Mouse (Mus musculus) CH12.LX (cell line): ENCODE results near the gene Rasal1. TPM values are rescaled to one million over a fixed set of nuclear protein-coding genes. Genes with fewer than 3 reads are reported as not detected.

Source experiments
- DNase-seq: peaks from one replicate; pipeline ENCODE4 v3.0.0-alpha.2; 2013; ENCODE audit errors: extremely low read depth
- H3K27ac ChIP-seq: 2 replicates; pipeline ENCODE4 v1.5.1; 2012; ENCODE audit warnings: low read depth, mild to moderate bottlenecking, control low read depth, moderate library complexity; ENCODE audit not compliant: insufficient read depth
- H3K27me3 ChIP-seq: replicated peaks from 2 replicates; pipeline ENCODE3; 2012; ENCODE audit warnings: inconsistent platforms
- H3K36me3 ChIP-seq, 2 experiments: replicated peaks in 1 of 2; 2 replicates each; pipeline versions ENCODE3 to v1.6.1; 2012; ENCODE audit warnings: inconsistent platforms in 1 of 2, low read length in 1 of 2, mild to moderate bottlenecking in 1 of 2, mixed read lengths in 1 of 2, moderate library complexity in 1 of 2; ENCODE audit not compliant: control insufficient read depth in 1 of 2, insufficient read depth in 1 of 2
- H3K4me1 ChIP-seq, 2 experiments: 2 replicates each; pipeline ENCODE4 v1.6.1; 2012; ENCODE audit warnings: inconsistent platforms in 1 of 2, moderate library complexity in 1 of 2; ENCODE audit not compliant: insufficient read depth in 2 of 2, control insufficient read depth in 1 of 2
- H3K4me2 ChIP-seq: 2 replicates; pipeline ENCODE4 v1.6.1; 2012; ENCODE audit warnings: low read depth, mild to moderate bottlenecking, control low read depth; ENCODE audit not compliant: poor library complexity, insufficient read depth, severe bottlenecking
- H3K4me3 ChIP-seq, 3 experiments: fragments of 150-350 bp in 1 of 3; sonication (generic) in 1 of 3; replicated peaks in 1 of 3; 2 replicates each; pipeline versions ENCODE3 to v1.5.1; 2011 to 2012; ENCODE audit warnings: low read depth in 2 of 3, low read length in 2 of 3, mild to moderate bottlenecking in 2 of 3, moderate library complexity in 2 of 3, control low read depth in 1 of 3, improper control_type of control experiment in 1 of 3, inconsistent platforms in 1 of 3, mixed read lengths in 1 of 3; ENCODE audit not compliant: poor library complexity in 1 of 3
- H3K79me2 ChIP-seq: replicated peaks from 2 replicates; pipeline ENCODE4 v1.6.1; 2012; ENCODE audit warnings: mild to moderate bottlenecking, moderate library complexity; ENCODE audit not compliant: control insufficient read depth, poor library complexity, insufficient read depth, severe bottlenecking; ENCODE audit errors: extremely low read depth
- H3K9ac ChIP-seq: 2 replicates; pipeline ENCODE4 v1.6.1; 2012; ENCODE audit warnings: low read depth, mild to moderate bottlenecking, control low read depth, moderate library complexity; ENCODE audit not compliant: insufficient read depth
- H3K9me3 ChIP-seq: replicated peaks from 2 replicates; pipeline ENCODE3; 2012; ENCODE audit warnings: low read length, inconsistent platforms, mixed read lengths
- BHLHE40 ChIP-seq: IDR thresholded peaks from 2 replicates; pipeline ENCODE4 v1.6.1; 2011; ENCODE audit warnings: mild to moderate bottlenecking, low read depth, low read length, improper control_type of control experiment
- CHD2 ChIP-seq: IDR thresholded peaks from 2 replicates; pipeline ENCODE4 v1.6.1; 2011; ENCODE audit warnings: low read length, improper control_type of control experiment
- CTCF ChIP-seq, 2 experiments: IDR thresholded peaks in 1 of 2; conservative IDR thresholded peaks in 1 of 2; 2 replicates each; pipeline ENCODE4 v1.5.1; 2011 to 2012; ENCODE audit warnings: low read depth in 2 of 2, low read length in 2 of 2, improper control_type of control experiment in 1 of 2, inconsistent platforms in 1 of 2, mild to moderate bottlenecking in 1 of 2, moderate library complexity in 1 of 2
- E2F4 ChIP-seq: IDR thresholded peaks from 2 replicates; pipeline ENCODE4 v1.6.1; 2011; ENCODE audit warnings: low read depth, low read length, improper control_type of control experiment; ENCODE audit not compliant: insufficient replicate concordance
- ELF1 ChIP-seq: IDR thresholded peaks from 2 replicates; pipeline ENCODE4 v1.6.1; 2014; ENCODE audit warnings: low read depth, mild to moderate bottlenecking, inconsistent platforms, low read length, improper control_type of control experiment
- ETS1 ChIP-seq: conservative IDR thresholded peaks from 2 replicates; pipeline ENCODE4 v1.6.1; 2012; ENCODE audit warnings: low read depth, mild to moderate bottlenecking, inconsistent platforms, low read length, improper control_type of control experiment, moderate library complexity
- GABPA ChIP-seq: IDR thresholded peaks from 2 replicates; pipeline ENCODE4 v1.6.1; 2012; ENCODE audit warnings: low read depth, low read length, improper control_type of control experiment, inconsistent platforms; ENCODE audit not compliant: insufficient replicate concordance
- HCFC1 ChIP-seq: IDR thresholded peaks from 2 replicates; pipeline ENCODE4 v1.6.1; 2012; ENCODE audit warnings: low read depth, mild to moderate bottlenecking, inconsistent platforms, low read length, improper control_type of control experiment
- IRF4 ChIP-seq: IDR thresholded peaks from 2 replicates; pipeline ENCODE4 v1.6.1; 2014; ENCODE audit warnings: low read depth, mild to moderate bottlenecking, inconsistent platforms, low read length, improper control_type of control experiment
- JUN ChIP-seq: IDR thresholded peaks from 2 replicates; pipeline ENCODE4 v1.6.1; 2011; ENCODE audit warnings: low read depth, mild to moderate bottlenecking, low read length, improper control_type of control experiment, moderate library complexity; ENCODE audit not compliant: insufficient read depth
- JUND ChIP-seq: conservative IDR thresholded peaks from 2 replicates; pipeline ENCODE4 v1.6.1; 2011; ENCODE audit warnings: low read depth, low read length, improper control_type of control experiment
- KAT2A ChIP-seq: IDR thresholded peaks from 2 replicates; pipeline ENCODE4 v1.6.1; 2012; ENCODE audit warnings: low read length, improper control_type of control experiment, inconsistent platforms; ENCODE audit not compliant: insufficient replicate concordance
- MAFK ChIP-seq: IDR thresholded peaks from 2 replicates; pipeline ENCODE4 v1.6.1; 2011; ENCODE audit warnings: low read length, improper control_type of control experiment; ENCODE audit not compliant: insufficient replicate concordance
- MAX ChIP-seq: IDR thresholded peaks from 2 replicates; pipeline ENCODE4 v1.6.1; 2011; ENCODE audit warnings: low read length, improper control_type of control experiment
- MEF2A ChIP-seq: IDR thresholded peaks from 2 replicates; pipeline ENCODE4 v1.6.1; 2014; ENCODE audit warnings: low read depth, mild to moderate bottlenecking, inconsistent platforms, low read length, improper control_type of control experiment, borderline replicate concordance
- MXI1 ChIP-seq: IDR thresholded peaks from 2 replicates; pipeline ENCODE4 v1.6.1; 2011; ENCODE audit warnings: mild to moderate bottlenecking, low read depth, low read length, improper control_type of control experiment
- NELFE ChIP-seq: IDR thresholded peaks from 2 replicates; pipeline ENCODE4 v1.6.1; 2011; ENCODE audit warnings: low read depth, low read length, improper control_type of control experiment
- NRF1 ChIP-seq: IDR thresholded peaks from 2 replicates; pipeline ENCODE4 v1.6.1; 2014; ENCODE audit warnings: low read depth, mild to moderate bottlenecking, inconsistent platforms, low read length, improper control_type of control experiment, moderate library complexity
- POLR2A ChIP-seq: IDR thresholded peaks from 2 replicates; pipeline ENCODE4 v1.6.1; 2011; ENCODE audit warnings: low read depth, mild to moderate bottlenecking, improper control_type of control experiment, low read length
- POLR2AphosphoS2 ChIP-seq: IDR thresholded peaks from 2 replicates; pipeline ENCODE4 v1.6.1; 2011; ENCODE audit warnings: low read depth, low read length, improper control_type of control experiment
- RCOR1 ChIP-seq: conservative IDR thresholded peaks from 2 replicates; pipeline ENCODE4 v1.6.1; 2012; ENCODE audit warnings: low read depth, mild to moderate bottlenecking, inconsistent platforms, low read length, improper control_type of control experiment
- SIN3A ChIP-seq: IDR thresholded peaks from 2 replicates; pipeline ENCODE4 v1.6.1; 2012; ENCODE audit warnings: low read length, improper control_type of control experiment, inconsistent platforms
- SMC3 ChIP-seq: IDR thresholded peaks from 2 replicates; pipeline ENCODE4 v1.6.1; 2011; ENCODE audit warnings: low read depth, low read length, improper control_type of control experiment
- TBP ChIP-seq: conservative IDR thresholded peaks from 2 replicates; pipeline ENCODE4 v1.6.1; 2011; ENCODE audit warnings: low read depth, low read length, improper control_type of control experiment
- TCF12 ChIP-seq: IDR thresholded peaks from 2 replicates; pipeline ENCODE4 v1.6.1; 2014; ENCODE audit warnings: low read depth, mild to moderate bottlenecking, inconsistent platforms, low read length, improper control_type of control experiment
- UBTF ChIP-seq: IDR thresholded peaks from 2 replicates; pipeline ENCODE4 v1.6.1; 2012; ENCODE audit warnings: low read depth, mild to moderate bottlenecking, inconsistent platforms, low read length, improper control_type of control experiment, moderate library complexity
- USF1 ChIP-seq: IDR thresholded peaks from 2 replicates; pipeline ENCODE4 v1.6.1; 2014; ENCODE audit warnings: low read depth, mild to moderate bottlenecking, inconsistent platforms, low read length, improper control_type of control experiment
- ZC3H11A ChIP-seq: IDR thresholded peaks from 2 replicates; pipeline ENCODE4 v1.6.1; 2012; ENCODE audit warnings: low read depth, mild to moderate bottlenecking, inconsistent platforms, low read length, improper control_type of control experiment
- ZKSCAN1 ChIP-seq: IDR thresholded peaks from 2 replicates; pipeline ENCODE4 v1.6.1; 2012; ENCODE audit warnings: low read depth, inconsistent platforms, low read length, improper control_type of control experiment, borderline replicate concordance
- ZMIZ1 ChIP-seq: IDR thresholded peaks from 2 replicates; pipeline ENCODE4 v1.6.1; 2012; ENCODE audit warnings: low read depth, mild to moderate bottlenecking, inconsistent platforms, low read length, improper control_type of control experiment
- ZNF384 ChIP-seq: IDR thresholded peaks from 2 replicates; pipeline ENCODE4 v1.6.1; 2012; ENCODE audit warnings: low read depth, low read length, improper control_type of control experiment, inconsistent platforms
- dilution Hi-C: fragments of 300-500 bp; cut with MboI; formaldehyde crosslinking; loops from 2 replicates; pipeline ENCODE4 v1.14.3; 2020; ENCODE audit warnings: low sequenced_read_pairs; ENCODE audit not compliant: extremely low pct_unique_long_range_greater_than_20kb, extremely low pct_ligation_motif_present
- in situ Hi-C: fragments of 300-500 bp; cut with MboI; formaldehyde crosslinking; loops from 3 replicates; pipeline ENCODE4 v1.14.3; 2019; ENCODE audit warnings: low sequenced_read_pairs, low pct_ligation_motif_present, low pct_unique_long_range_greater_than_20kb, mixed read lengths
- polyA plus RNA-seq: library from polyadenylated mRNA; unstranded; fragments of >175 nt; gene quantifications from 2 replicates; pipeline ENCODE4 v1.2.1, GENCODE M21; 2012; ENCODE audit warnings: low read depth; ENCODE audit not compliant: insufficient read length
- total RNA-seq, 2 experiments: library from RNA; depleted of rRNA; stranded (reverse); fragments of 300-350 nt in 1 of 2; fragments of >200 nt in 1 of 2; gene quantifications; 2 replicates each; pipeline ENCODE4 v1.2.3; 2012 to 2014

Gene Rasal1
- total and polyA plus RNA-seq, 3 experiments: 11.7 to 21.4 (median 15.6) TPM

GRCm38 (mm10) chr5:120612442-120612821, 36.2 kb upstream of the Rasal1 start, which contains the start of the genes Rita1 and Ddx54 (continued):
- TF ChIP-seq JUND: no peak
- TF ChIP-seq ZMIZ1: no peak
- no peak for TF ChIP-seq CHD2
- TF ChIP-seq MAX: peak; percentile 72
- TF ChIP-seq SIN3A: peak; percentile 55
- peak; percentile 78; the same call in 1 of the 2 replicates for TF ChIP-seq TBP
- TF ChIP-seq ZKSCAN1: no peak
- TF ChIP-seq MXI1: peak; percentile 74; the same call in 1 of the 2 replicates
- peak; percentile 69 for TF ChIP-seq BHLHE40
- 0 out of 2 replicates have a peak, but pooled peaks have one; percentile 42 for TF ChIP-seq MEF2A
- no peak for TF ChIP-seq ZC3H11A
- TF ChIP-seq RCOR1: no peak
- TF ChIP-seq CTCF (conservative IDR thresholded peaks at IDR 0.05 in 1 of 2, IDR thresholded peaks at IDR 0.05 in 1 of 2; ENCODE audit: low read depth in 2 of 2, low read length in 2 of 2): 0 out of 4 replicates have a peak, but pooled peaks of 1 of the 2 experiments have one; percentile 4
- peak; percentile 35; the same call in 1 of the 2 replicates for TF ChIP-seq HCFC1
- TF ChIP-seq POLR2A: peak; percentile 51
- TF ChIP-seq NRF1: peak; percentile 75
- TF ChIP-seq NELFE: 0 out of 2 replicates have a peak, but pooled peaks have one; percentile 61
- TF ChIP-seq KAT2A: no peak
- TF ChIP-seq ETS1: peak; percentile 24; the same call in 1 of the 2 replicates
- TF ChIP-seq, all 38 proteins: peak for 17

DNA sequence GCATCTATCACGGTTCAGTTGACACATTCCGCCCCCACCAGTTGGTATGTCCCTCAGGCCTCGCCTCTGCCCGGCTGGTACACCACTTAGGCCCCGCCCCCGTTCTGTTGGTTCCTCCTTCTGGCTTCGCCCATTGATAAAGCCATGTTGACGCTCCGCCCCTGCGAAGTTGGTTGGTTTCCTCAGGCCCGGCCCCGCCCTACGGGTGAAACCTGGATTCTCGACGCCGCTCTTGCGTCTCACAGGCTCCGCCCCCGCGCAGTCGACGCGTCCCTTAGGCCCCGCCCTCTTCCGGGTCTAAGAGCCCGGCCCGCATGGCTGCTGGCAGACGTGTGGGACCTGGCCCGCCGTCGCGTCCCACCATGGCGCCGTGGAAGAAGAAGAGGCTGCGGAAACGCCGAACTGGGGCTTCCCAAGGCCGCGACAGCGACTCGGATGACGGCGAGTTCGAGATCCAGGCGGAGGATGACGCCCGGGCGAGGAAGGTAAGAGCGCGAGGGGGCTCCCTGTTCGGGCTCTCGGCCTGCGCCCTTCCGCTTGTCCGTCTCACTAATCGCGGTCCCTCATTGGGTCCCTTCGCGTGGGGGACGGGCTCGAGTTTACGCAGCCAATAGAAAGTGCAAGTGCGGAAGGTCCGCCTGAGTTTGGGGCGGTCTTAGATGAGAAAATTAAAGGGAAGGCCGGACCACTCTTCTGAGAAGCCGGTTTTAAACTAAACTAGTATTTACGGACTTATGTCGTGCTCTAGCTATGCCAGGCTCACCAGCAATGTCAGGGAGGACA, 35.6 kb upstream of the Rasal1 start:
- Histone ChIP-seq H3K9me3 (peaks cover 2% of the 10 kb centered on the region), H3K4me3 (peak overlapping the region; percentile 80 to 98 (median 88)), H3K36me3 (peaks cover 16 to 58% of the 10 kb centered on the region in 2 experiments), H3K9ac (peak overlapping the region; percentile 74), H3K4me2 (peak overlapping the region; percentile 32; the same call in 1 of the 2 replicates), H3K79me2 (peaks cover 35% of the 10 kb centered on the region), H3K4me1 (peaks cover 5 to 21% of the 10 kb centered on the region in 2 experiments; a peak in 3 of 4 replicates), H3K27me3 (no peaks in the 10 kb centered on the region), H3K27ac (peak overlapping the region; percentile 73)
- dilution Hi-C loops: no loop called here
- in situ Hi-C loops: loop anchor here (25.0 kb wide), 2 partner anchors 351 to 476 kb away; no protein-coding TSS in a partner anchor
- DNase-seq: peak; percentile 100
- TF ChIP-seq CTCF (conservative IDR thresholded peaks at IDR 0.05 in 1 of 2, IDR thresholded peaks at IDR 0.05 in 1 of 2; ENCODE audit: low read depth in 2 of 2, low read length in 2 of 2) (no peak), MXI1 (peak; percentile 93), NELFE (peak; percentile 98), BHLHE40 (no peak), E2F4 (no peak), UBTF (no peak), TCF12 (peak; percentile 80), ZNF384 (no peak), USF1 (no peak), SMC3 (no peak), TBP (no peak), RCOR1 (no peak), MAFK (no peak), MAX (peak; percentile 81), JUN (no peak), CHD2 (no peak; the same call in 1 of the 2 replicates), ELF1 (peak; percentile 96), NRF1 (peak; percentile 68), POLR2AphosphoS2 (peak; percentile 91), IRF4 (no peak), HCFC1 (peak; percentile 66), ETS1 (no peak), SIN3A (peak; percentile 66), GABPA (no peak), MEF2A (no peak; the same call in 1 of the 2 replicates)
